Mouse (Mus musculus) lung, postnatal 0 days (tissue): ENCODE measurements at regions not wholly inside any gene's neighbourhood (a gene's known extent, or its start where the extent isn't known, plus 50 kb on each side); places are given as distances from the start of the nearest gene placed in this dataset.

Source experiments
- CTCF ChIP-seq: IDR thresholded peaks from 2 replicates; pipeline ENCODE4 v1.5.1; 2016; ENCODE audit warnings: antibody characterized with exemption, mild to moderate bottlenecking
- EP300 ChIP-seq: IDR thresholded peaks from 2 replicates; pipeline ENCODE4 v1.6.1; 2016; ENCODE audit warnings: antibody characterized with exemption, mild to moderate bottlenecking, control low read depth

DNA sequence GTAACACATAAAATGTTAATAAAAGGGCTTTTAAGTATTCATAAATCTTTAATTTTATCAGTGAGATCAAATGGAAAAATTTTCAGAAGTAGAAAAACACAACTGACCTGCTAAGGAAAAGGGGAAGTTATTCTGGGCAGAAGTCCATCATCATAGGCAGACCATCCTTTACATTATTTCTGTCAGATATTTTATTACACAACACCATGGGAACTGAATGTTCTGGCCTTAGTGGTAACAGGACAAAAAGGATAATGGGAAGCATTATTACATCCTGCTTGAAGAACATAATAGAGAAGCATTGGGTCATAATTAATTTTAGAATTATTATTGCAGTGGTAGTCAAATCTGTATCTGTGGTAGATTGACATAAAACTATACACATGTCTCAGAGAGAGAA lies 603.5 kb upstream of the Gje1 start:
- no peak for TF ChIP-seq CTCF
- TF ChIP-seq EP300: no peak
